Mouse (Mus musculus) granulocyte monocyte progenitor cell, adult 5-6 weeks (primary cell): Measurements from ENCODE around the gene D17Wsu92e. TPM values are rescaled to one million over a fixed set of nuclear protein-coding genes. Genes with fewer than 3 reads are reported as not detected.

ENCODE experiments used
- ATAC-seq: replicated peaks from 2 replicates; pipeline ENCODE4 v1.8.0; 2016; ENCODE audit warnings: mild to moderate bottlenecking, moderate TSS enrichment, inconsistent platforms; ENCODE audit not compliant: poor library complexity, severe bottlenecking
- total RNA-seq, 2 experiments: library from RNA; stranded (forward) in 1 of 2; stranded (reverse) in 1 of 2; fragments of 200-712, 200-1000 nt in 1 of 2; fragments of >200 nt in 1 of 2; fragmentation: Nextera tagmentation in 1 of 2; gene quantifications; 2 replicates each; pipeline ENCODE4 v1.2.3; 2014 to 2017

Gene D17Wsu92e
- total RNA-seq, 2 experiments from 2014 or later = 50.6 to 51.2 TPM

DNA sequence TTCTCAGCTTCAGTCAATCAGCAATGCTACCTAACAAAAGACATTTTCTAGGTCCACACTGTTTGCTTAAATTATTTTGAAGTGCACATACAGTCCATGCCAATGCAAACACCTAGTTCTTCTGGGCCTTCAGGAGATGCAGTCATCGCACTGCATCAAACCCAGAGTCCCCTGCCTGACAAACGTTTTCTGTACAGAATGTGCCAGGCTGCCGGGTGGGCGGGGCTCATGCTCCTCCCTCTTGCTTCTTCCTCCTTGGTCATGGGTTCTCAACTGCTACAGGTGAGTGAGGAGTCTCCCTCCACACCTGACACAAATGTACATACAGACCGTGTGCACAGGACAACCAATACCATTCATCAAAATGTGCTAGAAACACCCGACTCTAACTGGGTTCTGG lies 60.3 kb downstream of the D17Wsu92e start:
- ATAC-seq = no peak

GRCm38 (mm10) chr17:27751314-27752202 lies 68.9 kb downstream of the D17Wsu92e start:
- ATAC-seq = no peak

DNA sequence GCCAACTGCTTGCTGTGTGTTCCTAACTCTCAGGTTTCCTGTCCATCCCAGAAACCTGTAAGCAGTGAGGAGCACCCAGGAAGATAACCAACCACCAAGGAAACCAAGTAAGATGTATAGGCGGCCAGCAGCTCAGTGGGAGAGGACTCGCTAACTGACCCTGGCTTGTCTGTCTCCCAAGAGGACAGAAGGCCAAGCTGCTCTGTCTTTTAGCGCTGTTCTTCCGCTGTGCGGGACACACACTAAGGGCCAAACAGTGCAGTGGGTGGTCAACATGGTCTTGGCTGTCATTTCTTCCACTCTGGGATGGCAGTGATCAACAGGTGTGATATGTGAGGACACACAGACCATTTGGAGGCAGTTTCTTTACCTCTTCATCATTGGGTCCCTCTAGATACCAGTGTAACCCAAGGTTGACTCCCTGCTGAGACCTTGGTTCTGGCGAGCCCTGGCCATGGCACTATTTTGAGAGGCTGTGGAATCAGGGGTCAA lies 70.0 kb downstream of the D17Wsu92e start:
- ATAC-seq = no peak

GRCm38 (mm10) chr17:27748123-27748522 lies 72.3 kb downstream of the D17Wsu92e start:
- ATAC-seq = no peak

- ATAC-seq = no peak
Observed at GRCm38 (mm10) chr17:27746446-27746845, 74.0 kb downstream of the D17Wsu92e start.

DNA sequence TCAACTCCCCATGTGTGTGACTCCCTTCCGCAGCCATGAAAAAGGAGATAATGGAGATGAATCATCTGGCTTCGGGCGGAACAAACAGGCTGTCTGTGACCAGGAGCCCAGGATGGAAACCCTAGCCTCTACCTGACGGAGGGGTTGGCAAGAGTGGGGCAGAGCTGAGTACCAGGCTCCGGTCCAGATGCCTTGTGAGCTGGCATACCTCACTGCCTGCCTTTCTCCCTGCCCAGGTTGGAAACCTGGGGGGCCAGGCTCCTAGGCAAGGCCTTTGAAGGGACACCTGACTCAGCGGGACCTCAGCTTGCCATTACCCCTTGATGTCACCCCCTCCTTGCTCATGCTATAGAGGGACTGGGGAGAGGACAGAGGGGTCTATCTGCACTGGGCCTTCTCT lies 79.5 kb downstream of the D17Wsu92e start:
- ATAC-seq = no peak

- ATAC-seq = no peak
Observed at GRCm38 (mm10) chr17:27734344-27735073, 85.9 kb downstream of the D17Wsu92e start.

GRCm38 (mm10) chr17:27732694-27733093 lies 87.8 kb downstream of the D17Wsu92e start:
- ATAC-seq = no peak

- ATAC-seq = no peak
Observed at GRCm38 (mm10) chr17:27732152-27732551, 88.3 kb downstream of the D17Wsu92e start.

GRCm38 (mm10) chr17:27728770-27729169 lies 91.7 kb downstream of the D17Wsu92e start, which contains the start of gene Spdef:
TSS of gene Spdef (minus strand) at chr17:27728955.
- ATAC-seq = no peak

- ATAC-seq = no peak
Observed at GRCm38 (mm10) chr17:27726527-27726926, 93.9 kb downstream of the D17Wsu92e start.

- ATAC-seq = no peak
Observed at GRCm38 (mm10) chr17:27725412-27725811, 95.0 kb downstream of the D17Wsu92e start.

GRCm38 (mm10) chr17:27725011-27725410 lies 95.4 kb downstream of the D17Wsu92e start:
- ATAC-seq = no peak; the same call in 1 of the 2 replicates

DNA sequence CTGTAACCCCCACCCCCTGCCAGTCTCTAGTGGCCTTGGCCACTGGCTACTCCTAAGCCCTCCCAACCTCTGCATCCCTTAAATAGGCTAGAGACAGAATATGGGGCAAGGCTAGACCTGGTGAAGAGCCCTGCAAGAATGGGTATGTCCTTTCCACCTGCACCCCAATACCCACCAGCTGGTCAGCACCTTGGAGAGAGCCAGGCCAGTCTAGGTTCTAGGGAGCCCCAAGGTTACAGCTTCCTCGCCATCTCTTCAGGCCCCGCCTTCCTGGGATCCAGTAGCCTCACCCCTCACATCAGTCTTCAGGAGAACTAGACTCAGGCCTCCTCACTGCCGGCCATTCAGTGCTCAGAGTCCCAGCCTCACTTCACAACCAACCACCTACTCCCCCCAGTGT lies 96.1 kb downstream of the D17Wsu92e start:
- peak; percentile 69 for ATAC-seq

DNA sequence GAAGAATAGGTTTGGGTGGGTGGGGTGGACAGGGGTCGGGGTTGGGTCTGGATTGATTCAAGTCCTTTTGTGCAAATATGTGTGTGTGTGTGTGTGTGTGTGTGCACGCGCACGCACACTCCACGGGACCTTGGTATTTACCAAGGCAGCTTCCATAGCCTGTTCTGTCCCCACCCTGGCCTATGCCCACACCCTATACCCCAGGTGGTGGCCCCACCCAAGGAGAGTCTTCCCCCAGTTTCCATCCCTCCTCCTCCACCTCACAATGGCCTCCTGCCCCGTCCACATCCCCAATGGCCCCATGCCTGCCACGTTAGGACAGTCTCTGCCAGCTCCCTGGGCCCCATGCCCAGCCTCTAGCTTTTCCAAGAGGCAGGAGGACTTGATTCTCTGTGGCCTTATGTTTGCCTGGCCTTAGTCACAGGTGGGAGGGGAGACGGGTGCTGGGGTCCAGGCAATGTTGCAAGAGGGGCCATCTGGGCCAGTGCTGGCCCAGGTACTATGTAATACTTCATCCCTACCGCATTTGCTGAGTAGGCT lies 99.3 kb downstream of the D17Wsu92e start:
- no peak for ATAC-seq

DNA sequence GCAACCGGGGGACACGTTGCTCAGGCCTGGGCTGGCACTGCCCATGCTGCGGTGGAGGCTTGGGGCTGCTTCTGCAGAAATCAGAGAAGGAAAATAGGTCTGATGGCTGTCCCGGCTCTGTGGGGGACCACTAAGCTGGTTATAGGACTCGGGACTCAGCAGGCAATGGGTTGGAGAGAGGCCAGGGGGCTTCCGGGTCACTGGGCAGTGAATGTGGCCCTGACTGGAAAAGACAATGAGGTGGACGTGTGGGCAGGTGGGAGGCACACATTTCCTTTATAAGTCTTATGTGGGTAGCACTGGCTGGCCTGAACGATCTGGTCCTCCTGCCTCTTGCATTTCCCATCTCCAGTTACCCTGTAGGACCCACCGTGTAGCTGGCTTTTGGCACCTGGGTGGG lies 100.1 kb downstream of the D17Wsu92e start:
- no peak for ATAC-seq

- ATAC-seq = no peak
Observed at GRCm38 (mm10) chr17:27719663-27720062, 100.8 kb downstream of the D17Wsu92e start.

DNA sequence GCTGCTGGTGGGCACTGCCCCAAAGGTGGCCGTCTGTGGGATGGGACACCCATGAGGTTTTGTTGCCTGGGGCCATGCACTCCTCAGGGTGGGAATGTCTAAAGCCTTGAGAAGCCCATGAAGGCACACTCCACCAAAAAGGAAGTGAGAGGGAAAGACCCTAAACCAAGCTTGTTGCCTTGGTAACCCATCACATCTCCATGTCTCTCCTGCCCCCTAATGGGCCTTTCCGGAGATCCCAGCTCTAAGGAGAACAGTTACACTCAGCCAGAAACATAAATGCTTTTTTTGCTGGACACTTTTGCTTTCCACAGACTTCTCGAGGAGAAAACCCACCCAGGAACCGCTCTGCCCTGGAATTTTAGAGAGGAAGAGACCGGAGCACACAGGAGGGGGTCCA lies 102.2 kb downstream of the D17Wsu92e start:
- ATAC-seq = no peak

GRCm38 (mm10) chr17:27716804-27717203 lies 103.6 kb downstream of the D17Wsu92e start:
- peak; percentile 55 for ATAC-seq

- ATAC-seq = no peak
Observed at GRCm38 (mm10) chr17:27712832-27713231, 107.6 kb downstream of the D17Wsu92e start.

DNA sequence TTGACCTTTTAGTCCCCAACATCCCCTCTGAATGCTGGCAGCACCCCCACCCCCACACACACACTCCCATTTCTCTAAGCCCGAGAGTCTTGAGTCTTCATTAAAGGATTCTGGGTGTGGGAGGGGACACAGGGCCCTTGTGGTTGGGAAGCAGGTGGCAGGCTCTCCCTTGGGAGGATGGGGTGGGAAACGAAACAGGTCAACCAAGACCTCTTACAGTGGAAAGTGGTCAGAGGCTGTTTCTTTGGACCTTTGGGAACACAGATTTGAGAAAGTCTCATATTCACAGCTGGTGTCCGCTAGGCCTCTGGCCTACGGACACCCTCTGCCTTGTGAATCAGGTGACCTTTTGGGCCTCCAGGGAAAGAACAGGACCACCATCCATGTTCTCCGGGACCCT lies 110.8 kb downstream of the D17Wsu92e start:
- ATAC-seq = no peak
